Mouse (Mus musculus) CH12.LX (cell line): Measurements from ENCODE around the gene Irx3.

ENCODE experiments used
- CTCF ChIP-seq, 2 experiments: IDR thresholded peaks in 1 of 2; conservative IDR thresholded peaks in 1 of 2; 2 replicates each; pipeline ENCODE4 v1.5.1; 2011 to 2012; ENCODE audit warnings: low read depth in 2 of 2, low read length in 2 of 2, improper control_type of control experiment in 1 of 2, inconsistent platforms in 1 of 2, mild to moderate bottlenecking in 1 of 2, moderate library complexity in 1 of 2
- MEF2A ChIP-seq: IDR thresholded peaks from 2 replicates; pipeline ENCODE4 v1.6.1; 2014; ENCODE audit warnings: low read depth, mild to moderate bottlenecking, inconsistent platforms, low read length, improper control_type of control experiment, borderline replicate concordance
- POLR2A ChIP-seq: IDR thresholded peaks from 2 replicates; pipeline ENCODE4 v1.6.1; 2011; ENCODE audit warnings: low read depth, mild to moderate bottlenecking, improper control_type of control experiment, low read length
- TBP ChIP-seq: conservative IDR thresholded peaks from 2 replicates; pipeline ENCODE4 v1.6.1; 2011; ENCODE audit warnings: low read depth, low read length, improper control_type of control experiment

GRCm38 (mm10) chr8:91821976-91822375, 20.1 kb upstream of the Irx3 start:
- TF ChIP-seq TBP (no peak), CTCF (conservative IDR thresholded peaks at IDR 0.05 in 1 of 2, IDR thresholded peaks at IDR 0.05 in 1 of 2; ENCODE audit: low read depth in 2 of 2, low read length in 2 of 2) (no peak), POLR2A (no peak), MEF2A (no peak)
